Comparison of ENCODE assay signal across 13 mouse cellular contexts in genomic region chr12:33020011-33020410, GRCm38 (mm10).
DNase-seq lines count a peak whose midpoint lies in the region; ATAC-seq lines count a peak whose summit lies in the region.
"Had no signal": no experiment of that assay in that cellular context is flagged by ENCODE, and none has a peak within 500 bp of the region (broad histone marks: within the 10 kb centered on the region; RNA-seq: fewer than 3 reads in every experiment).

No protein-coding gene starts in this region.

- H3K9ac ChIP-seq in hindbrain, embryonic 14.5 days = no peak overlapping the region
- no peak overlapping the region for H3K9ac ChIP-seq in kidney, embryonic 14.5 days (ENCODE audit: low read depth, low read length)
- H3K9ac ChIP-seq: lung, embryonic 15.5 days had no signal

- no peak for ATAC-seq in hindbrain, embryonic 14.5 days (ENCODE audit: low FRiP score)
- ATAC-seq in kidney, embryonic 14.5 days (ENCODE audit: low FRiP score, low TSS enrichment) = no peak

- H3K9me3 ChIP-seq in hindbrain, embryonic 14.5 days (ENCODE audit: control insufficient read depth, low read length) = no peaks in the 10 kb centered on the region
- no peaks in the 10 kb centered on the region for H3K9me3 ChIP-seq in kidney, embryonic 14.5 days (ENCODE audit: control insufficient read depth, low read length)
- H3K9me3 ChIP-seq: lung, embryonic 15.5 days had no signal

- H3K27me3 ChIP-seq in hindbrain, embryonic 14.5 days (ENCODE audit: control insufficient read depth, insufficient read depth, low read length) = no peaks in the 10 kb centered on the region
- H3K27me3 ChIP-seq in kidney, embryonic 14.5 days (ENCODE audit: control insufficient read depth, insufficient read depth, low read length) = no peaks in the 10 kb centered on the region
- H3K27me3 ChIP-seq: lung, embryonic 15.5 days had no signal

- H3K4me2 ChIP-seq in hindbrain, embryonic 14.5 days (replicated peaks) = no peak overlapping the region
- no peak overlapping the region for H3K4me2 ChIP-seq in kidney, embryonic 14.5 days (replicated peaks; ENCODE audit: low read depth, low read length)
- H3K4me2 ChIP-seq: lung, embryonic 15.5 days had no signal

- no peak overlapping the region for H3K27ac ChIP-seq in hindbrain, embryonic 14.5 days
- no peak overlapping the region for H3K27ac ChIP-seq in kidney, embryonic 14.5 days (ENCODE audit: low read depth, low read length)
- H3K27ac ChIP-seq: lung, embryonic 15.5 days had no signal

- peak; percentile 84 to 88 for DNase-seq in adrenal gland, adult (ENCODE audit: inconsistent age in 2 of 2, low spot score in 1 of 2)
- no peak for DNase-seq in adrenal gland, postnatal 4 days (ENCODE audit: low spot score in 2 of 2)
- peak; percentile 77 for DNase-seq in Muller cell, postnatal 12 days (ENCODE audit: inconsistent ontology term)
- DNase-seq in gastrocnemius, postnatal 10 days = peak; percentile 40
- DNase-seq in lung, postnatal 36 days = peak; percentile 84
- no peak for DNase-seq in cerebellum, postnatal 36 days
- DNase-seq in hindbrain, embryonic 14.5 days (ENCODE audit: low spot score) = no peak
- DNase-seq: cerebellum, adult 11-12 months; kidney, adult 9 months; right cerebral cortex, postnatal 4 days; thymus, postnatal 36 days had no signal

- no peaks in the 10 kb centered on the region for H3K4me1 ChIP-seq in hindbrain, embryonic 14.5 days (replicated peaks; ENCODE audit: control insufficient read depth, insufficient read depth, low read length)
- no peaks in the 10 kb centered on the region for H3K4me1 ChIP-seq in kidney, embryonic 14.5 days (ENCODE audit: control insufficient read depth, insufficient read depth, low read length)
- H3K4me1 ChIP-seq: lung, embryonic 15.5 days had no signal

- H3K36me3 ChIP-seq in hindbrain, embryonic 14.5 days (replicated peaks; ENCODE audit: control insufficient read depth, insufficient read depth) = no peaks in the 10 kb centered on the region
- H3K36me3 ChIP-seq in kidney, embryonic 14.5 days (ENCODE audit: control insufficient read depth, insufficient read depth, low read length) = no peaks in the 10 kb centered on the region
- H3K36me3 ChIP-seq: lung, embryonic 15.5 days had no signal

- 83% methylated on average over 6 of the region's 6 CpGs for WGBS in hindbrain, embryonic 14.5 days
- WGBS in kidney, embryonic 14.5 days = 87% methylated on average over 6 of the region's 6 CpGs

- H3K4me3 ChIP-seq in hindbrain, embryonic 14.5 days (replicated peaks; ENCODE audit: low read length) = no peak overlapping the region
- H3K4me3 ChIP-seq in kidney, embryonic 14.5 days (ENCODE audit: low read length) = no peak overlapping the region
- H3K4me3 ChIP-seq: lung, embryonic 15.5 days had no signal

Comparison
In these comparisons a context has a peak if more than half of its experiments do, and no peak if none do; other contexts are left out.
1. DNase-seq: peak in adrenal gland, adult (2 of 2), Muller cell, postnatal 12 days (single experiment), gastrocnemius, postnatal 10 days (single experiment) and lung, postnatal 36 days (single experiment); none in adrenal gland, postnatal 4 days (0 of 2), cerebellum, postnatal 36 days (0 of 2) and hindbrain, embryonic 14.5 days (single experiment).